In the genomic region with DNA sequence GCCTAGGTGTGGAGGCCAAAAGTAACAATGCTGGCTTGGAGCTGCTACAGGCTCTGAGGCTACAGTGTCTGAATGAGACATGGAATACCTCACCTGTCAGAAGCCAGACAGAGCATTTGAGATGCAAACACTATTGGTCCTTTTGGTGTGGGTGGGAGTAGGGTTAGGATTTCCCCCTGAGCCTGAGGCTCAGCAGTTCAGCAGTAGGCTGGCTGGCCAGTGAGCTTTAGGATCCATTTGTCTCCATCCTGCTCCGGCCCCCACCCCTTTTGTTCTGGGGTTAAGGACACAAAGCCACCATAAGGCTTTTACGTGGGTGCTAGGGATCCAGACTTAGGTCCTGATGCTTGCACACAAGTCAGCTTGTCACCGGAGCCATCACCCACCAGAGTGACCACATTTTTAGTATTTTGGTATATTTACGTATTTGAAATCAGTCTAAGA, we compare ENCODE assay signal across 15 mouse cellular contexts. TPM values are rescaled to one million over a fixed set of nuclear protein-coding genes. Genes with fewer than 3 reads are reported as not detected.
"Had no signal": no experiment of that assay in that cellular context is flagged by ENCODE, and none has a peak within 500 bp of the region (broad histone marks: within the 10 kb centered on the region; RNA-seq: fewer than 3 reads in every experiment).

No protein-coding gene starts in this region.

- ATAC-seq: liver, embryonic 12.5 days had no signal

- H3K9me3 ChIP-seq: kidney, embryonic 15.5 days; limb, embryonic 15.5 days; liver, embryonic 12.5 days; lung, embryonic 15.5 days; midbrain, embryonic 12.5 days; neural tube, embryonic 15.5 days had no signal

- H3K27ac ChIP-seq: kidney, embryonic 15.5 days; left cerebral cortex, adult 2 months; liver, embryonic 12.5 days; lung, embryonic 15.5 days; midbrain, embryonic 12.5 days; stomach, postnatal 0 days had no signal

- H3K36me3 ChIP-seq: kidney, embryonic 15.5 days; limb, embryonic 15.5 days; liver, embryonic 12.5 days; lung, embryonic 15.5 days; midbrain, embryonic 12.5 days; neural tube, embryonic 15.5 days had no signal

- H3K27me3 ChIP-seq: kidney, embryonic 15.5 days; limb, embryonic 15.5 days; liver, embryonic 12.5 days; lung, embryonic 15.5 days; neural tube, embryonic 15.5 days had no signal

- H3K4me1 ChIP-seq: liver, embryonic 12.5 days had no signal

- H3K9ac ChIP-seq: kidney, embryonic 15.5 days; limb, embryonic 15.5 days; liver, embryonic 12.5 days; lung, embryonic 15.5 days; midbrain, embryonic 12.5 days; neural tube, embryonic 15.5 days had no signal

- H3K4me2 ChIP-seq: kidney, embryonic 15.5 days; limb, embryonic 15.5 days; liver, embryonic 12.5 days; lung, embryonic 15.5 days; midbrain, embryonic 12.5 days; neural tube, embryonic 15.5 days had no signal

- DNase-seq: kidney, postnatal 14 days; lung, postnatal 14 days; right cerebral cortex, adult 18-20 months; thymus, adult 2 months; thymus, postnatal 25 days had no signal

- H3K4me3 ChIP-seq: kidney, embryonic 15.5 days; limb, embryonic 15.5 days; liver, embryonic 12.5 days; lung, embryonic 15.5 days; midbrain, embryonic 12.5 days; myocyte; neural tube, embryonic 15.5 days had no signal

RNA-seq across cellular contexts. Expression of gene Ptgfrn, which starts 53.9 kb away (rescaled TPM):
- total RNA-seq: megakaryocyte-erythroid progenitor cell, adult 5-6 weeks had no signal
